Mouse (Mus musculus): ENCODE data around the gene Zbtb46. TPM values are rescaled to one million over a fixed set of nuclear protein-coding genes. Genes with fewer than 3 reads are reported as not detected.

Gene Zbtb46
- polyA plus RNA-seq, 1 experiment: 8.3 TPM

DNA sequence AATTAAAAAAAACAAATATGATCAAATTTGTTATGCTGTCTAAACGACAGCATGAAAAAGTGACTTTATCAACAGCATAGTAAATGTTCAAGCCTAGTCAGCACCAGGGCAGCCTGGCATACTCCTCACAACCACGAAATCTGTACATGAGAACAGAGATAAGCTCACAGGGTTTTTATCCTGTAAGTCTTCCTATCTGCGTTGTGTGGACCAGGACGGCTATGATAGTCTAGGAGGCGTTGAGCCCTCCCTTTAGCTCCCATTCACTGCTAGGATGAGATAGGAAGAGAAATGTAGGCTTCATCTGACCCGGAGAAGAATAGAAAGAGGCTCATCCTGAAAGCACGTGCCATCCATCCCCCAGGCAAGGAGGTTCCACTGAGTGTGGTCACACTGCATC, 39.9 kb downstream of the Zbtb46 start:
- no peaks in the 10 kb centered on the region for H3K4me1 ChIP-seq (ENCODE audit: control insufficient read depth, insufficient read depth, low read length)
- H3K4me3 ChIP-seq (ENCODE audit: control insufficient read depth, low read depth, low read length): no peak overlapping the region
- H3K36me3 ChIP-seq (ENCODE audit: control insufficient read depth, insufficient read depth, low read length): no peaks in the 10 kb centered on the region
- TF ChIP-seq CTCF (IDR thresholded peaks at IDR 0.05; ENCODE audit: control insufficient read depth, insufficient read depth, insufficient replicate concordance, low read depth, low read length): no peak
- no peak for TF ChIP-seq POLR2A (IDR thresholded peaks at IDR 0.05; ENCODE audit: control insufficient read depth, low read depth, low read length)
- no peak overlapping the region for H3K27ac ChIP-seq (ENCODE audit: control insufficient read depth, insufficient read depth, low read depth, low read length)
- no peaks in the 10 kb centered on the region for H3K27me3 ChIP-seq (ENCODE audit: control insufficient read depth, insufficient read depth, low read length)

DNA sequence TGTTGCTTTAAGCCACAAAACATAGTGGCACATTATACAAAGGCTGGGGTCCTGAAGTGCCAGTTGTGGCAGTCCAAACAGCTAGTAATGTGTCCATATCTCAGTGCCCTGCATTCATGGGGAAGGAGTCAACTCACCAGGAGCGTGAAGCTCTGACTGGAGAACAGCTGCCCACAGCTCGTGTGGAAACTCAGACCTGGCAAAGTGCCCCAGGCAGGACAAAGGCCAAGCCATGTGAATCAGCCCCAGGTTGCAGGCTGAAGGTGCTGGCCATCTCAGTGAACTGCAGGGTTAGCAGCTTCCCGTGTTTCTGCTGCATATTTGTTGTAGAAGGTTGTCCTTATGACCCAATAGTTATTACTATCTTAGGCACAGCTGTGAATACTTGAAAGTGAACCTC, 43.3 kb downstream of the Zbtb46 start:
- H3K27me3 ChIP-seq (ENCODE audit: control insufficient read depth, insufficient read depth, low read length): no peaks in the 10 kb centered on the region
- TF ChIP-seq POLR2A (IDR thresholded peaks at IDR 0.05; ENCODE audit: control insufficient read depth, low read depth, low read length) (no peak), CTCF (IDR thresholded peaks at IDR 0.05; ENCODE audit: control insufficient read depth, insufficient read depth, insufficient replicate concordance, low read depth, low read length) (no peak)
- no peak overlapping the region for H3K27ac ChIP-seq (ENCODE audit: control insufficient read depth, insufficient read depth, low read depth, low read length)
- H3K4me3 ChIP-seq (ENCODE audit: control insufficient read depth, low read depth, low read length): no peak overlapping the region
- no peaks in the 10 kb centered on the region for H3K4me1 ChIP-seq (ENCODE audit: control insufficient read depth, insufficient read depth, low read length)
- H3K36me3 ChIP-seq (ENCODE audit: control insufficient read depth, insufficient read depth, low read length): no peaks in the 10 kb centered on the region

DNA sequence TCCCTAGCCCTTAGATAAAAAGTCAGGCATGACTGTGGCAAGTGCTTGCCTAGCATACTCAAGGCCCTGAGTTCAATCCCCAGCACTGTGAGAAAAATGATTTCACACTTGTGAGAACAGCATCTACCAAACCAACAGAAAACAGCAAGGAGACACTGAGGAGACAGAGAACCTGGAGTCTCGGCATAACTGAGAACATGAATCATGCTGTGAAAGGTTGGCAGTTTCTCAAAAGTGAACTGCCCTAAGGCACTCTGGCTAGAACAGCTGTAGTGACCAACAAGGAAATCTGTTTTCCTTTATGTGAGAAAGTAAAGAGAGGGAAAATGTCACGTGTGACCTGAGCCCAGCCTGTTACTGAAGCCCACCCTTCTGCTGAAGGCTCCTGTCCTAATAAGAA, 46.1 kb downstream of the Zbtb46 start:
- no peaks in the 10 kb centered on the region for H3K4me1 ChIP-seq (ENCODE audit: control insufficient read depth, insufficient read depth, low read length)
- TF ChIP-seq POLR2A (IDR thresholded peaks at IDR 0.05; ENCODE audit: control insufficient read depth, low read depth, low read length) (no peak), CTCF (IDR thresholded peaks at IDR 0.05; ENCODE audit: control insufficient read depth, insufficient read depth, insufficient replicate concordance, low read depth, low read length) (no peak)
- no peak overlapping the region for H3K27ac ChIP-seq (ENCODE audit: control insufficient read depth, insufficient read depth, low read depth, low read length)
- no peak overlapping the region for H3K4me3 ChIP-seq (ENCODE audit: control insufficient read depth, low read depth, low read length)
- H3K27me3 ChIP-seq (ENCODE audit: control insufficient read depth, insufficient read depth, low read length): no peaks in the 10 kb centered on the region
- H3K36me3 ChIP-seq (ENCODE audit: control insufficient read depth, insufficient read depth, low read length): no peaks in the 10 kb centered on the region

DNA sequence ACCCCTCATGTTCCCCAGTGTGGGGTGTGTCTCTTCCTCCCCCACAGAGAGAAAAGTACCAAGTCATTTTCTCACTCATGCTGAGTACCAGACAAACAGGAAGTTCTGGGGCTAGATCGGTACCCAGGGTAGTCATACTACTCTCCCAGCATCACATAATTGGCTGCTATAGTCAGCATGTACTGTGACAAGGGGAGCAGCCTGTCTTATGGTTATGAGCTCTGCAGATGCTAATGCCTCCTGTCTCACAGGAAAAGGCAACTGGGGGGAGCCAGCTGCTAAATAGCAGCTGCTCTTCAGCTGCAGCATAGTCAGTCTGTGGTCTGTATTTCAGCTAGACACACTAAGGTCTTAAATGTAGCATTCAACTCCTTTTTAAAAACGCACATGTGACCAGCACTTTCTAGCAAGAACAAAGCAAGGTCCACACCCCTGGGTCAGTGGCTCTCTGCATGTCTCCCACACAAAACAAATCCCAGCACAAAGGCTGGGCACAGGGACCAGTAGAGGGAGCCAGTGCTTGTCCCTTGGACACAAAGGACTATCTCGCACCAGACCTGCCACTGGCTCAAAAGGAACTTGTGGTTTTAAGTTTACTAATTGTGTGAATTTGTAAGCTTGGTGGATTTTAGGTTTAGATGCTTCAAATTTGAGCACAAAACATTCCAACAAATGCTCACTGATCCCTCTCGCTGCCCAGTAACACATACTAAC, 48.3 kb downstream of the Zbtb46 start:
- Histone ChIP-seq H3K27ac (ENCODE audit: control insufficient read depth, insufficient read depth, low read depth, low read length) (no peak overlapping the region), H3K27me3 (ENCODE audit: control insufficient read depth, insufficient read depth, low read length) (no peaks in the 10 kb centered on the region), H3K4me3 (ENCODE audit: control insufficient read depth, low read depth, low read length) (no peak overlapping the region), H3K36me3 (ENCODE audit: control insufficient read depth, insufficient read depth, low read length) (no peaks in the 10 kb centered on the region), H3K4me1 (ENCODE audit: control insufficient read depth, insufficient read depth, low read length) (no peaks in the 10 kb centered on the region)
- TF ChIP-seq POLR2A (IDR thresholded peaks at IDR 0.05; ENCODE audit: control insufficient read depth, low read depth, low read length) (no peak), CTCF (IDR thresholded peaks at IDR 0.05; ENCODE audit: control insufficient read depth, insufficient read depth, insufficient replicate concordance, low read depth, low read length) (peak; percentile 60; the same call in 1 of the 2 replicates)

DNA sequence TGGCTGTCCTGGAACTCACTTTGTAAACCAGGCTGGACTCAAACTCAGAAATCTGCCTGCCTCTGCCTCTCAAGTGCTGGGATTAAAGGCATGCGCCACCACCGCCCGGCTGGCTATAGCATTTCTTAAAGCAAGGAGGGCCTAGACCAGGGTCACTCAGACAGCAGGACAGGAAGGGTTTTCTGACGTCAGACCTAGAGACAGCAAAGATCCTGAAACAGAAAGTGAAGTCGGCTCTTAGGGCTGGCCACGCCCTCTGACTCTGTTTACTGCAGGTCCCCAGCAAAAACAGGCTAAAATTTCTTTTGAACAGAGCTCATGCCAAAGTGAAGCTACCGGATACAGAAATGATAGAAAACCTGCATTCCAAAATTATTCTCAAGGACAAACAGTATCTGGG, 49.6 kb downstream of the Zbtb46 start:
- H3K4me3 ChIP-seq (ENCODE audit: control insufficient read depth, low read depth, low read length): no peak overlapping the region
- TF ChIP-seq CTCF (IDR thresholded peaks at IDR 0.05; ENCODE audit: control insufficient read depth, insufficient read depth, insufficient replicate concordance, low read depth, low read length) (no peak), POLR2A (IDR thresholded peaks at IDR 0.05; ENCODE audit: control insufficient read depth, low read depth, low read length) (no peak)
- no peaks in the 10 kb centered on the region for H3K36me3 ChIP-seq (ENCODE audit: control insufficient read depth, insufficient read depth, low read length)
- no peak overlapping the region for H3K27ac ChIP-seq (ENCODE audit: control insufficient read depth, insufficient read depth, low read depth, low read length)
- no peaks in the 10 kb centered on the region for H3K27me3 ChIP-seq (ENCODE audit: control insufficient read depth, insufficient read depth, low read length)
- no peaks in the 10 kb centered on the region for H3K4me1 ChIP-seq (ENCODE audit: control insufficient read depth, insufficient read depth, low read length)

DNA sequence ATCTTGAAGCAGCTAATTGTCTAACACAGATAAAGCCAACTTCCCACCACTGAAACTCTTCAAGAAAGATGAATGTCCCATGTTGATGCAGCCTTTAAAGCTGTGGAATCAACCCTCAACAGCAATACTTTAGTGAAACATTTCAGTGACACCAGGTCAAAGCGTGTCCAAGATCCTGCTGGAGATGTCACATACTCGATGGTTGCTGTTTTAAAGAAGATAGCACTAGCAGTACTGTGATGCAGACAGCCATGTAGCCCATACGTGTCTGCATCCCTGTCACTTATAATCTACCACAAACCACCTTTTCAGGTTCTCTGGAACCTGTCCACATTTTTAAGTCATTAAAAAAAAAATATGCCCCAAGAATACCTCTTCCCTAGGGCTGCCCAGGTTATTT, 55.5 kb downstream of the Zbtb46 start:
- H3K36me3 ChIP-seq (ENCODE audit: control insufficient read depth, insufficient read depth, low read length): no peaks in the 10 kb centered on the region
- H3K27me3 ChIP-seq (ENCODE audit: control insufficient read depth, insufficient read depth, low read length): no peaks in the 10 kb centered on the region
- H3K4me1 ChIP-seq (ENCODE audit: control insufficient read depth, insufficient read depth, low read length): no peaks in the 10 kb centered on the region
- no peak overlapping the region for H3K27ac ChIP-seq (ENCODE audit: control insufficient read depth, insufficient read depth, low read depth, low read length)
- H3K4me3 ChIP-seq (ENCODE audit: control insufficient read depth, low read depth, low read length): no peak overlapping the region
- no peak for TF ChIP-seq CTCF (IDR thresholded peaks at IDR 0.05; ENCODE audit: control insufficient read depth, insufficient read depth, insufficient replicate concordance, low read depth, low read length)
- no peak for TF ChIP-seq POLR2A (IDR thresholded peaks at IDR 0.05; ENCODE audit: control insufficient read depth, low read depth, low read length)

DNA sequence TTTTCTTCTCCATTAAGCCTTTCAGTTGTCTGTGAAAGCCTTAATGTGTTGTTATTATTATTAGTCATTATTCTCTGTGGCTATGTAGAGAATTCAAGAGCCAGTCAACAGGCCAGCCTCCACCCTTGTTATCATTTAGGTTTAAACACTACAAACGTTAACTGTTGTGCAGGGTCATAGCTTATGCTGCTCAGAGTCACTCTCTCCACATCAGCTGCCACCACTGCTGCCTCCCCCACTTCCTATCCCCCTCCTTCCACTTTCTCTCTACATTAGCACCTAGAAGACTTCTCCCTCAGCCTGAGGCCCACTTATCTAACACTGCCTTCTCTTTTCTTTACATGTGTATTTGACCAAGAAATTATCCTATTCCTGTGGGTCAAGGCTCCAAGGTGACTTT, 57.7 kb downstream of the Zbtb46 start:
- H3K27me3 ChIP-seq (ENCODE audit: control insufficient read depth, insufficient read depth, low read length): no peaks in the 10 kb centered on the region
- TF ChIP-seq POLR2A (IDR thresholded peaks at IDR 0.05; ENCODE audit: control insufficient read depth, low read depth, low read length) (no peak), CTCF (IDR thresholded peaks at IDR 0.05; ENCODE audit: control insufficient read depth, insufficient read depth, insufficient replicate concordance, low read depth, low read length) (no peak)
- no peak overlapping the region for H3K27ac ChIP-seq (ENCODE audit: control insufficient read depth, insufficient read depth, low read depth, low read length)
- H3K4me3 ChIP-seq (ENCODE audit: control insufficient read depth, low read depth, low read length): no peak overlapping the region
- H3K4me1 ChIP-seq (ENCODE audit: control insufficient read depth, insufficient read depth, low read length): no peaks in the 10 kb centered on the region
- no peaks in the 10 kb centered on the region for H3K36me3 ChIP-seq (ENCODE audit: control insufficient read depth, insufficient read depth, low read length)

Data from testis, adult 2 months (tissue).